Mouse (Mus musculus) G1E (cell line): Measurements from ENCODE around the gene Zfp523. TPM values are rescaled to one million over a fixed set of nuclear protein-coding genes. Genes with fewer than 3 reads are reported as not detected.

ENCODE experiments used
- ATAC-seq: 2 replicates; pipeline ENCODE4 v1.8.0; 2016; ENCODE audit warnings: mild to moderate bottlenecking; ENCODE audit not compliant: insufficient number of reproducible peaks, poor library complexity, low FRiP score, severe bottlenecking; ENCODE audit errors: extremely low read depth
- DNase-seq: peaks from one replicate; pipeline ENCODE4 v3.0.0; 2012; ENCODE audit warnings: low spot score
- H3K27me3 ChIP-seq: 2 replicates; pipeline ENCODE4 v1.6.1; 2012; ENCODE audit warnings: mild to moderate bottlenecking, low read length, inconsistent platforms; ENCODE audit not compliant: insufficient read depth
- H3K36me3 ChIP-seq: replicated peaks from 2 replicates; pipeline ENCODE3; 2012; ENCODE audit warnings: mild to moderate bottlenecking, inconsistent platforms
- H3K4me1 ChIP-seq: 2 replicates; pipeline ENCODE4 v1.6.1; 2012; ENCODE audit warnings: low read depth, low read length, inconsistent platforms, mixed read lengths; ENCODE audit not compliant: insufficient read depth
- H3K4me3 ChIP-seq: 2 replicates; pipeline ENCODE4 v1.5.1; 2012; ENCODE audit warnings: low read depth, mild to moderate bottlenecking, inconsistent platforms, low read length, moderate library complexity, mixed read lengths
- H3K9me3 ChIP-seq: replicated peaks from 2 replicates; pipeline ENCODE4 v1.6.1; 2012; ENCODE audit warnings: inconsistent platforms
- CTCF ChIP-seq: IDR thresholded peaks from 2 replicates; pipeline ENCODE4 v1.5.1; 2012; ENCODE audit warnings: low read depth, low read length, inconsistent platforms, mixed read lengths
- GATA1 ChIP-seq: IDR thresholded peaks from 2 replicates; pipeline ENCODE4 v1.6.1; 2012; ENCODE audit warnings: borderline replicate concordance, low read length, inconsistent platforms, mixed read lengths
- GATA2 ChIP-seq: IDR thresholded peaks from 2 replicates; pipeline ENCODE4 v1.6.1; 2012; ENCODE audit warnings: low read depth, low read length, inconsistent platforms, borderline replicate concordance
- POLR2AphosphoS5 ChIP-seq: IDR thresholded peaks from 2 replicates; pipeline ENCODE4 v1.6.1; 2012; ENCODE audit warnings: low read depth, low read length, inconsistent platforms; ENCODE audit not compliant: insufficient replicate concordance
- TAL1 ChIP-seq: conservative IDR thresholded peaks from 2 replicates; pipeline ENCODE4 v1.6.1; 2012; ENCODE audit warnings: low read depth, low read length, inconsistent platforms, mixed read lengths
- polyA plus RNA-seq: library from polyadenylated mRNA; stranded (reverse); fragments of >175 nt; gene quantifications from 2 replicates; pipeline ENCODE4 v1.2.3, GENCODE M21; 2012
- total RNA-seq, 2 experiments: library from RNA; stranded (forward) in 1 of 2; stranded (reverse) in 1 of 2; fragments of 200-1000 nt in 1 of 2; fragments of >200 nt in 1 of 2; fragmentation: Nextera tagmentation in 1 of 2; gene quantifications; 2 replicates each; pipeline ENCODE4 v1.2.3; 2014 to 2017

Zfp523 gene
- total and polyA plus RNA-seq, 3 experiments: 11.9 to 39.9 (median 20.8) TPM

GRCm38 (mm10) chr17:28240846-28241245 lies 63.9 kb downstream of the Zfp523 start:
- Histone ChIP-seq H3K9me3 (no peaks in the 10 kb centered on the region), H3K4me3 (no peak overlapping the region), H3K36me3 (peaks cover 97% of the 10 kb centered on the region), H3K4me1 (peaks cover 33% of the 10 kb centered on the region), H3K27me3 (no peaks in the 10 kb centered on the region; the same call in 1 of the 2 replicates)
- ATAC-seq: no peak
- TF ChIP-seq POLR2AphosphoS5: no peak
- no peak for TF ChIP-seq GATA1
- TF ChIP-seq GATA2: no peak
- no peak for TF ChIP-seq TAL1
- TF ChIP-seq CTCF: no peak
- DNase-seq: no peak

GRCm38 (mm10) chr17:28242296-28242695 lies 65.4 kb downstream of the Zfp523 start:
- H3K36me3 ChIP-seq: peaks cover 96% of the 10 kb centered on the region
- TF ChIP-seq TAL1: no peak
- no peak for TF ChIP-seq CTCF
- ATAC-seq: no peak

GRCm38 (mm10) chr17:28244214-28244613 lies 67.3 kb downstream of the Zfp523 start:
- H3K9me3 ChIP-seq: no peaks in the 10 kb centered on the region
- H3K36me3 ChIP-seq: peaks cover 96% of the 10 kb centered on the region
- H3K4me3 ChIP-seq: no peak overlapping the region
- H3K4me1 ChIP-seq: peaks cover 15% of the 10 kb centered on the region
- DNase-seq: no peak
- no peaks in the 10 kb centered on the region; the same call in 1 of the 2 replicates for H3K27me3 ChIP-seq
- TF ChIP-seq GATA2 (no peak), TAL1 (no peak), POLR2AphosphoS5 (no peak), GATA1 (no peak), CTCF (no peak)
- no peak for ATAC-seq

More at GRCm38 (mm10) chr17:28242296-28242695, 65.4 kb downstream of the Zfp523 start:
- no peak for DNase-seq
- no peak overlapping the region for H3K4me3 ChIP-seq
- peaks cover 23% of the 10 kb centered on the region for H3K4me1 ChIP-seq
- H3K27me3 ChIP-seq: no peaks in the 10 kb centered on the region; the same call in 1 of the 2 replicates
- no peaks in the 10 kb centered on the region for H3K9me3 ChIP-seq

DNA sequence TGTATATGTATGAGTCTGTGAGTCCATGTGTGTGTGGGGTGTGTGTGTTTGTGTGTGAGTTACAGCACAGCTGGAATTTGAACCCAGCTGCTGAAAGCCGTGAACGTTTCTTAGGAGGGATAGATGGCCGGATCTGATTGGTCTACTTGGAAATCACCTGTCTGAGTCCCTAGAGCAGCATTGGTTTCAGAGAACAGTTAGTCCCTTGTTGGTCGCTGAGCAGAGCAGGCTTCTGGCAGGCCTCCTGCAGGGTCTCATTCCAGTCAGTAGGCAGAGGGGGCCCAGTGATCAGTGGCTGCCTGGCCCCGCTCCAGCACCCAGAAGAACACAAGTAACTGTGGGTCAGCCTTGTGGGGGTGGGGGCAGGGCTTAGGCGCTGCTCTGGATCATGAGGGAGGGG lies 67.8 kb downstream of the Zfp523 start:
- Histone ChIP-seq H3K27me3 (no peaks in the 10 kb centered on the region; the same call in 1 of the 2 replicates), H3K9me3 (no peaks in the 10 kb centered on the region), H3K36me3 (peaks cover 96% of the 10 kb centered on the region), H3K4me1 (peaks cover 15% of the 10 kb centered on the region), H3K4me3 (no peak overlapping the region)
- no peak for ATAC-seq
- DNase-seq: no peak
- TF ChIP-seq GATA2 (no peak), GATA1 (no peak), POLR2AphosphoS5 (no peak), CTCF (no peak), TAL1 (no peak)

DNA sequence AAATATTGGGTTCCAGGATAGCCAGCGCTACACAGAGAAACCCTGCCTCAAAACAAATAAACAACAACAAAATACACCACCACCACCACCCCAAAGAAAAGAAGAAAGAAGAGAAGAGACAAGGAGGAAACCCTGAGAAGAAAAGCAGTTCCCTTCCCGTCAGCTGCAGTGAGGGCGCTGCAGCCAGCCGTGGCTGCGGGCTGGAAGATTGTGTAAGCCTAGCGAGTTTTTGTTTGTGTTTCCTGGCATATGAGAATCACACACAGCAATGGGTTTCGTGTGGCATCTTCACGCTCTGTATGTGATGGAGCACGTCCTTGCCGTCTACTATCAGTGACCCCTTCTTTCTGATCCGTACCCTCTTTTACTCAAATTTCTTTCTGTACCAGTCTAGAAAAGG lies 69.7 kb downstream of the Zfp523 start:
- H3K27me3 ChIP-seq: no peaks in the 10 kb centered on the region; the same call in 1 of the 2 replicates
- no peak overlapping the region for H3K4me3 ChIP-seq
- DNase-seq (no peak), ATAC-seq (no peak)
- no peak for TF ChIP-seq GATA1
- H3K36me3 ChIP-seq: peaks cover 94% of the 10 kb centered on the region
- H3K4me1 ChIP-seq: peaks cover 15% of the 10 kb centered on the region
- no peaks in the 10 kb centered on the region for H3K9me3 ChIP-seq

DNA sequence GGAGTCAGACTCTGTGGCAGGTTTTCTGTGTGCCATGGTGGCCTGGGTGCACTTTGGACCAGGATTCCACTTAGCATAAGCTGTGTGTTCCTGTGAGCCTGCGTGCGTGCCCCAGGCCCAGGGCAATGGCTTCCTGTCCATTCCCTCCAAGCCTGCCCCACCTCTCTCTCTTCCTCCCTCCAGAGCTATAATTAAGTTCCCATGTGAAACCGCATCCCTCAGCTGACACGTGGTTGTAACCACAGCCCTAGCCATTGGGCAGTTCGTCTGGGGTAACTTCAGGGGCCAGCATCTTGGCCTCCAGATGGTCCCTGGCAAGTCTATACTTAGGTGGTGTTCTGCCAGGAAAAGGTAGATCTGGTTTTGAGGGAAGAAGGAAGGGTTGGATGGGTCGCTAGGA lies 70.7 kb downstream of the Zfp523 start:
- H3K9me3 ChIP-seq: no peaks in the 10 kb centered on the region
- TF ChIP-seq CTCF: no peak
- no peak for TF ChIP-seq GATA2
- no peak for TF ChIP-seq GATA1
- TF ChIP-seq POLR2AphosphoS5: no peak
- no peak for TF ChIP-seq TAL1
- no peak overlapping the region for H3K4me3 ChIP-seq
- DNase-seq: peak; percentile 44
- peaks cover 94% of the 10 kb centered on the region for H3K36me3 ChIP-seq
- no peaks in the 10 kb centered on the region; the same call in 1 of the 2 replicates for H3K27me3 ChIP-seq
- no peak; the same call in 1 of the 2 replicates for ATAC-seq
- peaks cover 21% of the 10 kb centered on the region for H3K4me1 ChIP-seq

GRCm38 (mm10) chr17:28249062-28249461 lies 72.1 kb downstream of the Zfp523 start:
- peaks cover 83% of the 10 kb centered on the region for H3K36me3 ChIP-seq
- ATAC-seq: no peak
- no peak for DNase-seq
- H3K4me1 ChIP-seq: peaks cover 21% of the 10 kb centered on the region
- H3K4me3 ChIP-seq: no peak overlapping the region
- TF ChIP-seq CTCF: no peak
- TF ChIP-seq GATA1: no peak
- TF ChIP-seq POLR2AphosphoS5: no peak
- TF ChIP-seq GATA2: no peak
- no peak for TF ChIP-seq TAL1
- no peaks in the 10 kb centered on the region; the same call in 1 of the 2 replicates for H3K27me3 ChIP-seq
- H3K9me3 ChIP-seq: no peaks in the 10 kb centered on the region
